In genomic region chr8:84743054-84743415, GRCm38 (mm10) we compare ENCODE assay signal across 9 mouse cellular contexts. TPM values are rescaled to one million over a fixed set of nuclear protein-coding genes. Genes with fewer than 3 reads are reported as not detected.
DNase-seq lines count a peak whose midpoint lies in the region; ATAC-seq and TF ChIP-seq lines count a peak whose summit lies in the region.
"Had no signal": no experiment of that assay in that cellular context is flagged by ENCODE, and none has a peak within 500 bp of the region (broad histone marks: within the 10 kb centered on the region; RNA-seq: fewer than 3 reads in every experiment).

No protein-coding gene starts in this region.

- 0 out of 2 replicates have a peak overlapping the region, but pooled peaks have one; percentile 10 for H3K9ac ChIP-seq in kidney, postnatal 0 days (ENCODE audit: low read depth, low read length)
- no peak overlapping the region for H3K9ac ChIP-seq in embryonic facial prominence, embryonic 15.5 days
- H3K9ac ChIP-seq in hindbrain, embryonic 16.5 days (ENCODE audit: low read depth, low read length) = peak overlapping the region; percentile 5; the same call in 1 of the 2 replicates
- 0 out of 2 replicates have a peak overlapping the region, but pooled peaks have one; percentile 44 for H3K9ac ChIP-seq in neural tube, embryonic 12.5 days

- H3K36me3 ChIP-seq in kidney, postnatal 0 days (ENCODE audit: insufficient read depth, low read length) = no peaks in the 10 kb centered on the region
- 0 out of 2 replicates have a peak, but pooled peaks cover 3% of the 10 kb centered on the region for H3K36me3 ChIP-seq in embryonic facial prominence, embryonic 15.5 days
- H3K36me3 ChIP-seq in hindbrain, embryonic 16.5 days (ENCODE audit: control insufficient read depth, insufficient read depth, low read length) = no peaks in the 10 kb centered on the region
- H3K36me3 ChIP-seq in neural tube, embryonic 12.5 days = no peaks in the 10 kb centered on the region; the same call in 1 of the 2 replicates

- no peak overlapping the region for H3K4me3 ChIP-seq in kidney, postnatal 0 days (replicated peaks; ENCODE audit: low read depth, low read length)
- peak overlapping the region; percentile 10; the same call in 1 of the 2 replicates for H3K4me3 ChIP-seq in embryonic facial prominence, embryonic 15.5 days (replicated peaks)
- H3K4me3 ChIP-seq in hindbrain, embryonic 16.5 days (ENCODE audit: low read length) = no peak overlapping the region
- no peak overlapping the region for H3K4me3 ChIP-seq in neural tube, embryonic 12.5 days

- H3K4me1 ChIP-seq in kidney, postnatal 0 days (replicated peaks; ENCODE audit: insufficient read depth, low read length) = peaks cover 25% of the 10 kb centered on the region
- peaks cover 92% of the 10 kb centered on the region for H3K4me1 ChIP-seq in embryonic facial prominence, embryonic 15.5 days
- H3K4me1 ChIP-seq in hindbrain, embryonic 16.5 days (ENCODE audit: control insufficient read depth, insufficient read depth, low read depth, low read length) = peaks cover 72% of the 10 kb centered on the region
- peaks cover 83% of the 10 kb centered on the region for H3K4me1 ChIP-seq in neural tube, embryonic 12.5 days

- 0 out of 2 replicates have a peak overlapping the region, but pooled peaks have one; percentile 23 for H3K4me2 ChIP-seq in kidney, postnatal 0 days (ENCODE audit: low read length)
- H3K4me2 ChIP-seq in embryonic facial prominence, embryonic 15.5 days (replicated peaks) = peak overlapping the region; percentile 36
- H3K4me2 ChIP-seq in hindbrain, embryonic 16.5 days (ENCODE audit: low read length) = peak overlapping the region; percentile 13; the same call in 1 of the 2 replicates
- peak overlapping the region; percentile 45 for H3K4me2 ChIP-seq in neural tube, embryonic 12.5 days (replicated peaks)

- 13% methylated on average over 10 of the region's 10 CpGs for WGBS in kidney, postnatal 0 days
- 6% methylated on average over 10 of the region's 10 CpGs for WGBS in embryonic facial prominence, embryonic 15.5 days
- WGBS in hindbrain, embryonic 16.5 days = 13% methylated on average over 10 of the region's 10 CpGs
- WGBS in neural tube, embryonic 12.5 days = 6% methylated on average over 10 of the region's 10 CpGs

- no peaks in the 10 kb centered on the region for H3K9me3 ChIP-seq in kidney, postnatal 0 days (replicated peaks; ENCODE audit: low read length)
- H3K9me3 ChIP-seq in embryonic facial prominence, embryonic 15.5 days (replicated peaks) = no peaks in the 10 kb centered on the region
- H3K9me3 ChIP-seq in hindbrain, embryonic 16.5 days (ENCODE audit: control insufficient read depth, low read length) = no peaks in the 10 kb centered on the region
- H3K9me3 ChIP-seq in neural tube, embryonic 12.5 days = no peaks in the 10 kb centered on the region

- no peak overlapping the region for H3K27ac ChIP-seq in kidney, postnatal 0 days
- H3K27ac ChIP-seq in embryonic facial prominence, embryonic 15.5 days (replicated peaks) = peak overlapping the region; percentile 95
- peak overlapping the region; percentile 80 for H3K27ac ChIP-seq in hindbrain, embryonic 16.5 days (ENCODE audit: low read depth, low read length)
- 0 out of 2 replicates have a peak overlapping the region, but pooled peaks have one; percentile 53 for H3K27ac ChIP-seq in neural tube, embryonic 12.5 days

- no peak for TF ChIP-seq CTCF in kidney, postnatal 0 days (IDR thresholded peaks at IDR 0.05; ENCODE audit: low read depth)

- DNase-seq in kidney, postnatal 0 days (ENCODE audit: low spot score) = no peak
- no peak for DNase-seq in kidney, adult 9 months
- DNase-seq in layer of hippocampus, adult 9-11 months = no peak
- DNase-seq in kidney, adult 18-20 months = no peak

- 0 out of 2 replicates have a peak, but pooled peaks cover 3% of the 10 kb centered on the region for H3K27me3 ChIP-seq in kidney, postnatal 0 days (ENCODE audit: insufficient read depth, low read length)
- no peaks in the 10 kb centered on the region for H3K27me3 ChIP-seq in embryonic facial prominence, embryonic 15.5 days
- peaks cover 34% of the 10 kb centered on the region for H3K27me3 ChIP-seq in hindbrain, embryonic 16.5 days (replicated peaks; ENCODE audit: control insufficient read depth, insufficient read depth, low read length)
- H3K27me3 ChIP-seq in neural tube, embryonic 12.5 days (replicated peaks) = peaks cover 95% of the 10 kb centered on the region
- H3K27me3 ChIP-seq: Patski had no signal

- ATAC-seq in kidney, postnatal 0 days (replicated peaks; ENCODE audit: low FRiP score, low read depth) = no peak
- peak; percentile 2 for ATAC-seq in embryonic facial prominence, embryonic 15.5 days (ENCODE audit: insufficient number of reproducible peaks, low FRiP score, low TSS enrichment, low read depth)
- no peak for ATAC-seq in hindbrain, embryonic 16.5 days
- ATAC-seq in neural tube, embryonic 12.5 days (ENCODE audit: low FRiP score, low read depth) = no peak
- no peak for ATAC-seq in activated CD4-positive, CD25-positive, alpha-beta regulatory T cell, adult 4 months

RNA-seq across cellular contexts. Expression of gene G430095P16Rik, which starts 20.2 kb away (rescaled TPM):
- 1.9 and 2.5 TPM in 2 replicates for polyA plus RNA-seq in kidney, postnatal 0 days (2015; fragmentation: Nextera tagmentation; extraction: Ambion mirVana)
- 4.2 and 4.9 TPM in 2 replicates for polyA plus RNA-seq in embryonic facial prominence, embryonic 15.5 days (2015; fragmentation: Nextera tagmentation; extraction: Ambion mirVana)
- polyA plus RNA-seq in hindbrain, embryonic 16.5 days (2015; fragmentation: Nextera tagmentation; extraction: Ambion mirVana) = 0.82 and 0.89 TPM in 2 replicates
- polyA plus RNA-seq in neural tube, embryonic 12.5 days (2016; fragmentation: Nextera tagmentation; extraction: Ambion mirVana) = 2.5 and 2.6 TPM in 2 replicates
- polyA plus RNA-seq in activated CD4-positive, CD25-positive, alpha-beta regulatory T cell, adult 4 months (2017; shearing (Covaris generic)) = 10 to 100 TPM; 20.2 to 37.5 TPM

RNA-seq across cellular contexts. Expression of gene Lyl1, which starts 41.8 kb away (rescaled TPM):
- polyA plus RNA-seq in kidney, postnatal 0 days (2015; fragmentation: Nextera tagmentation; extraction: Ambion mirVana) = 6.1 and 6.4 TPM in 2 replicates
- 5.8 and 6.0 TPM in 2 replicates for polyA plus RNA-seq in embryonic facial prominence, embryonic 15.5 days (2015; fragmentation: Nextera tagmentation; extraction: Ambion mirVana)
- 2.6 and 3.2 TPM in 2 replicates for polyA plus RNA-seq in hindbrain, embryonic 16.5 days (2015; fragmentation: Nextera tagmentation; extraction: Ambion mirVana)
- polyA plus RNA-seq in neural tube, embryonic 12.5 days (2016; fragmentation: Nextera tagmentation; extraction: Ambion mirVana) = 4.4 and 4.5 TPM in 2 replicates
- polyA plus RNA-seq in activated CD4-positive, CD25-positive, alpha-beta regulatory T cell, adult 4 months (2017; shearing (Covaris generic)) = 1 to 10 TPM in 1 of 2 experiments, under 1 TPM in 1; 0.85 to 1.2 TPM

RNA-seq across cellular contexts. Expression of gene Nacc1, which starts 55.4 kb away (rescaled TPM):
- 15.9 and 16.1 TPM in 2 replicates for polyA plus RNA-seq in kidney, postnatal 0 days (2015; fragmentation: Nextera tagmentation; extraction: Ambion mirVana)
- 16.7 and 16.9 TPM in 2 replicates for polyA plus RNA-seq in embryonic facial prominence, embryonic 15.5 days (2015; fragmentation: Nextera tagmentation; extraction: Ambion mirVana)
- 12.4 and 15.5 TPM in 2 replicates for polyA plus RNA-seq in hindbrain, embryonic 16.5 days (2015; fragmentation: Nextera tagmentation; extraction: Ambion mirVana)
- polyA plus RNA-seq in neural tube, embryonic 12.5 days (2016; fragmentation: Nextera tagmentation; extraction: Ambion mirVana) = 17.2 and 19.2 TPM in 2 replicates
- 10 to 100 TPM in 1 of 2 experiments, 1 to 10 TPM in 1; 9.4 to 12.5 TPM for polyA plus RNA-seq in activated CD4-positive, CD25-positive, alpha-beta regulatory T cell, adult 4 months (2017; shearing (Covaris generic))

RNA-seq across cellular contexts. Expression of gene Trmt1, which starts 56.9 kb away (rescaled TPM):
- 55.3 and 56.1 TPM in 2 replicates for polyA plus RNA-seq in kidney, postnatal 0 days (2015; fragmentation: Nextera tagmentation; extraction: Ambion mirVana)
- polyA plus RNA-seq in embryonic facial prominence, embryonic 15.5 days (2015; fragmentation: Nextera tagmentation; extraction: Ambion mirVana) = 69.1 and 78.2 TPM in 2 replicates
- polyA plus RNA-seq in hindbrain, embryonic 16.5 days (2015; fragmentation: Nextera tagmentation; extraction: Ambion mirVana) = 66.8 and 71.2 TPM in 2 replicates
- polyA plus RNA-seq in neural tube, embryonic 12.5 days (2016; fragmentation: Nextera tagmentation; extraction: Ambion mirVana) = 58.5 and 59.1 TPM in 2 replicates
- 10 to 100 TPM; 32.6 to 49.8 TPM for polyA plus RNA-seq in activated CD4-positive, CD25-positive, alpha-beta regulatory T cell, adult 4 months (2017; shearing (Covaris generic))

RNA-seq across cellular contexts. Expression of gene Nfix, which starts 57.1 kb away (rescaled TPM):
- polyA plus RNA-seq in kidney, postnatal 0 days (2015; fragmentation: Nextera tagmentation; extraction: Ambion mirVana) = 21.1 and 22.3 TPM in 2 replicates
- 61.4 and 62.0 TPM in 2 replicates for polyA plus RNA-seq in embryonic facial prominence, embryonic 15.5 days (2015; fragmentation: Nextera tagmentation; extraction: Ambion mirVana)
- 94.3 and 109 TPM in 2 replicates for polyA plus RNA-seq in hindbrain, embryonic 16.5 days (2015; fragmentation: Nextera tagmentation; extraction: Ambion mirVana)
- polyA plus RNA-seq in neural tube, embryonic 12.5 days (2016; fragmentation: Nextera tagmentation; extraction: Ambion mirVana) = 8.4 and 11.2 TPM in 2 replicates
- polyA plus RNA-seq in activated CD4-positive, CD25-positive, alpha-beta regulatory T cell, adult 4 months (2017; shearing (Covaris generic)) = 1 to 10 TPM; 2.0 to 2.2 TPM
